Mouse (Mus musculus) heart, postnatal 0 days (tissue): ENCODE measurements around the gene Ifit3b. TPM values are rescaled to one million over a fixed set of nuclear protein-coding genes. Genes with fewer than 3 reads are reported as not detected.
"Not testable (repeated sequence)": the region's sequence is repeated elsewhere in the genome, so short reads cannot be mapped to it uniquely, and the experiment has no call there.

Experiments used
- ATAC-seq: fragments of 200-750 bp; cut with Nextera tagmentation; 2 replicates; pipeline ENCODE4 v1.8.0; 2017; ENCODE audit warnings: low read depth, moderate number of reproducible peaks, moderate library complexity; ENCODE audit not compliant: insufficient read depth
- DNase-seq: peaks from one replicate; pipeline ENCODE4 v3.0.0-alpha.2; 2016; ENCODE audit warnings: low spot score
- H3K27ac ChIP-seq: fragments of 300-500 bp; sonication (generic); 2 replicates; pipeline ENCODE4 v1.5.1; 2014; ENCODE audit warnings: low read depth, mild to moderate bottlenecking
- H3K27me3 ChIP-seq: fragments of 300-500 bp; sonication (generic); 2 replicates; pipeline ENCODE4 v1.6.1; 2014; ENCODE audit warnings: low read length, mixed read lengths; ENCODE audit not compliant: control insufficient read depth, insufficient read depth
- H3K36me3 ChIP-seq: fragments of 300-500 bp; sonication (generic); replicated peaks from 2 replicates; pipeline ENCODE4 v1.6.1; 2014; ENCODE audit warnings: low read length, mixed read lengths; ENCODE audit not compliant: control insufficient read depth, insufficient read depth
- H3K4me1 ChIP-seq: fragments of 300-500 bp; sonication (generic); 2 replicates; pipeline ENCODE4 v1.6.1; 2014; ENCODE audit warnings: antibody characterized with exemption; ENCODE audit not compliant: control insufficient read depth, insufficient read depth
- H3K4me2 ChIP-seq: fragments of 300-500 bp; sonication (generic); 2 replicates; pipeline ENCODE4 v1.6.1; 2014; ENCODE audit warnings: low read depth, mild to moderate bottlenecking, low read length, moderate library complexity
- H3K4me3 ChIP-seq: fragments of 300-500 bp; sonication (generic); 2 replicates; pipeline ENCODE4 v1.5.1; 2014; ENCODE audit warnings: low read depth, low read length
- H3K9ac ChIP-seq: fragments of 300-500 bp; sonication (generic); replicated peaks from 2 replicates; pipeline ENCODE4 v1.6.1; 2014; ENCODE audit warnings: low read depth, low read length, mixed read lengths
- H3K9me3 ChIP-seq: fragments of 300-500 bp; sonication (generic); replicated peaks from 2 replicates; pipeline ENCODE4 v1.6.1; 2016; ENCODE audit warnings: low read length; ENCODE audit not compliant: control insufficient read depth
- CTCF ChIP-seq: IDR thresholded peaks from 2 replicates; pipeline ENCODE4 v1.5.1; 2016; ENCODE audit warnings: antibody characterized with exemption, control low read depth, low read depth
- EP300 ChIP-seq: IDR thresholded peaks from 2 replicates; pipeline ENCODE4 v1.6.1; 2016; ENCODE audit warnings: antibody characterized with exemption, low read depth
- WGBS: fragments of 180-500 bp; shearing (Covaris S2); extraction: QIAGEN DNeasy Blood & Tissue Kit; methylation state at CpG from one replicate; pipeline ENCODE4 v1.1.7; 2014; 5-methylcytosine and 5-hydroxymethylcytosine counted together
- polyA plus RNA-seq: library from polyadenylated mRNA; unstranded; fragments of >200 nt; fragmentation: Nextera tagmentation; extraction: Ambion mirVana; gene quantifications from 2 replicates; pipeline ENCODE4 v1.2.1, GENCODE M21; 2015
- total RNA-seq: library from RNA; depleted of rRNA; stranded (reverse); fragments of >200 nt; gene quantifications from 2 replicates; pipeline ENCODE4 v1.2.3, GENCODE M21; 2014; ENCODE audit warnings: low replicate concordance

Ifit3b gene
- total and polyA plus RNA-seq, 2 experiments from 2014 or later = 0.57 to 0.72 TPM

GRCm38 (mm10) chr19:34605472-34605871 lies 2.3 kb upstream of the Ifit3b start:
- Histone ChIP-seq H3K27me3 (no peaks in the 10 kb centered on the region), H3K4me2 (no peak overlapping the region), H3K4me1 (no peaks in the 10 kb centered on the region), H3K9me3 (no peaks in the 10 kb centered on the region), H3K9ac (no peak overlapping the region), H3K36me3 (no peaks in the 10 kb centered on the region), H3K27ac (no peak overlapping the region), H3K4me3 (no peak overlapping the region)
- no peak for ATAC-seq
- TF ChIP-seq EP300 (no peak), CTCF (no peak)
- no peak for DNase-seq
- WGBS = 86% methylated on average over 3 of the region's 3 CpGs

- not testable (repeated sequence) for ATAC-seq, H3K36me3 ChIP-seq, H3K9ac ChIP-seq, DNase-seq, H3K4me3 ChIP-seq, H3K9me3 ChIP-seq, H3K4me2 ChIP-seq, H3K4me1 ChIP-seq, H3K27ac ChIP-seq, H3K27me3 ChIP-seq
- 64% methylated on average over 3 of the region's 3 CpGs for WGBS
These were observed 2.3 kb downstream of the Ifit3b start for GRCm38 (mm10) chr19:34610118-34610517.

GRCm38 (mm10) chr19:34612243-34613001 lies 4.7 kb downstream of the Ifit3b start:
- not testable (repeated sequence) for H3K9me3 ChIP-seq, H3K4me3 ChIP-seq, H3K4me1 ChIP-seq, H3K27me3 ChIP-seq, H3K9ac ChIP-seq, DNase-seq, H3K4me2 ChIP-seq, ATAC-seq, H3K36me3 ChIP-seq, H3K27ac ChIP-seq
- WGBS = 69% methylated on average over 5 of the region's 11 CpGs

- no peak overlapping the region for H3K4me2 ChIP-seq
- 91% methylated on average over 5 of the region's 5 CpGs for WGBS
These were observed 13.1 kb downstream of the Ifit3b start for GRCm38 (mm10) chr19:34620871-34621270.

GRCm38 (mm10) chr19:34623781-34624180 lies 16.0 kb downstream of the Ifit3b start:
- no peaks in the 10 kb centered on the region for H3K27me3 ChIP-seq
- no peaks in the 10 kb centered on the region for H3K9me3 ChIP-seq
- ATAC-seq (no peak), DNase-seq (no peak)
- H3K4me3 ChIP-seq = no peak overlapping the region
- H3K4me2 ChIP-seq = no peak overlapping the region
- no peaks in the 10 kb centered on the region for H3K36me3 ChIP-seq
- 83% methylated on average over 6 of the region's 6 CpGs for WGBS
- H3K27ac ChIP-seq = no peak overlapping the region
- TF ChIP-seq CTCF (no peak), EP300 (no peak)
- H3K9ac ChIP-seq = no peak overlapping the region
- no peaks in the 10 kb centered on the region for H3K4me1 ChIP-seq

More at GRCm38 (mm10) chr19:34620871-34621270, 13.1 kb downstream of the Ifit3b start:
- no peak overlapping the region for H3K27ac ChIP-seq
- no peak for DNase-seq
- H3K27me3 ChIP-seq = no peaks in the 10 kb centered on the region
- TF ChIP-seq CTCF (no peak), EP300 (no peak)
- no peaks in the 10 kb centered on the region for H3K36me3 ChIP-seq
- ATAC-seq = no peak
- H3K9ac ChIP-seq = no peak overlapping the region
- H3K9me3 ChIP-seq = no peaks in the 10 kb centered on the region
- H3K4me3 ChIP-seq = no peak overlapping the region
- H3K4me1 ChIP-seq = no peaks in the 10 kb centered on the region

GRCm38 (mm10) chr19:34624663-34625062 lies 16.9 kb downstream of the Ifit3b start:
- Histone ChIP-seq H3K27ac (no peak overlapping the region), H3K4me2 (no peak overlapping the region), H3K9me3 (no peaks in the 10 kb centered on the region), H3K4me3 (no peak overlapping the region), H3K27me3 (no peaks in the 10 kb centered on the region), H3K9ac (no peak overlapping the region), H3K4me1 (no peaks in the 10 kb centered on the region), H3K36me3 (no peaks in the 10 kb centered on the region)
- ATAC-seq (no peak), DNase-seq (no peak)
- TF ChIP-seq EP300 (no peak), CTCF (no peak)
- WGBS = 79% methylated on average over 4 of the region's 4 CpGs
